Comparison of ENCODE assay signal across 9 mouse cellular contexts in the genomic region with DNA sequence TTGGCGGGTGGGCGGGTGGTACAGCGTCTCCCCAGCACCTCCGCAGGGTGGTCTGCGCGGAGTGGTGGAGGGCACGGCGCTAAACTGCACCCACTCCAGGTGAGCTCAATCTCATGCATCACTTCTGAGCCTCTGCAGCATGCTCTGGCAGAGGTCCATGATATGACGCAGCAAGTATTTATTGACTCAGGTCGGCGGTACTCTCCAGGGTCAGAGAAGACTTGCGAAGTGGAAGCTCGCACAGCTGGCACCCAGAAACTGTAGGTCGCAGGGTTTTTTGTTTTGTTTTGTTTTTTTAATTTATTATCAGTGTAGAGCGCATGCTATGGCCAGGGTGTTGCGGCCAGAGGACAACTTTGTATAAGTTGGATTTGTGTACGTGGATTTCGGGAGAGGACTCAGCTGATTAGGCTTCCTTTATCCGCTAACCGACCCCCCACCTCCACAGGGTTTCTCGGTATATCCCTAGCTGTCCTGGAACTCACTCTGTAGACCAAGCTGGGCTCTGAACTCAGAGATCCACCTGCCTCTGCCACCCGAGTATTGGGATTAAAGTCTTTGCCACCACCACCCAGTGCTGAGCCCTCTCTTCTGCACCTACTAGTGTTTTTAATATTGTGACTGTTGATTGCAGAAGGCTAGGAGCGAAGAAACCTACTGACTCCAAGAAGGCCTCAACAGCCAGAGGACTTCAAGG. TPM values are rescaled to one million over a fixed set of nuclear protein-coding genes. Genes with fewer than 3 reads are reported as not detected.
DNase-seq lines count a peak whose midpoint lies in the region; ATAC-seq and TF ChIP-seq lines count a peak whose summit lies in the region.
"Had no signal": no experiment of that assay in that cellular context is flagged by ENCODE, and none has a peak within 500 bp of the region (broad histone marks: within the 10 kb centered on the region; RNA-seq: fewer than 3 reads in every experiment).

No protein-coding gene starts in this region.

- peaks cover 8% of the 10 kb centered on the region; the same call in 1 of the 2 replicates for H3K27me3 ChIP-seq in hindbrain, embryonic 11.5 days (ENCODE audit: control insufficient read depth, insufficient read depth, low read length)
- no peaks in the 10 kb centered on the region for H3K27me3 ChIP-seq in limb, embryonic 11.5 days (ENCODE audit: control insufficient read depth, insufficient read depth, low read length)
- H3K27me3 ChIP-seq in midbrain, embryonic 10.5 days (ENCODE audit: low read depth, poor library complexity, severe bottlenecking) = peaks cover 36% of the 10 kb centered on the region
- no peaks in the 10 kb centered on the region for H3K27me3 ChIP-seq in stomach, embryonic 14.5 days (ENCODE audit: control insufficient read depth, insufficient read depth, low read length)
- H3K27me3 ChIP-seq: Patski had no signal

- TF ChIP-seq POLR2A in embryonic fibroblast, embryonic 13.5 days (IDR thresholded peaks at IDR 0.05; ENCODE audit: low read depth, low read length) = no peak

- H3K27ac ChIP-seq in embryonic fibroblast, embryonic 13.5 days (ENCODE audit: insufficient read depth, low read length) = peak overlapping the region; percentile 39
- no peak overlapping the region for H3K27ac ChIP-seq in hindbrain, embryonic 11.5 days (ENCODE audit: low read depth, low read length)
- no peak overlapping the region for H3K27ac ChIP-seq in limb, embryonic 11.5 days (replicated peaks; ENCODE audit: low read depth, low read length)
- peak overlapping the region; percentile 98 for H3K27ac ChIP-seq in midbrain, embryonic 10.5 days (replicated peaks)
- peak overlapping the region; percentile 66; the same call in 1 of the 2 replicates for H3K27ac ChIP-seq in stomach, embryonic 14.5 days (ENCODE audit: low read length)

- no peak for DNase-seq in frontal cortex, postnatal 14 days (ENCODE audit: low spot score in 2 of 2)
- DNase-seq in adrenal gland, postnatal 10 days = peak; percentile 84
- peak; percentile 31 for DNase-seq in hindbrain, embryonic 11.5 days (ENCODE audit: low spot score)
- peak; percentile 56 for DNase-seq in limb, embryonic 11.5 days (ENCODE audit: low spot score)
- DNase-seq in midbrain, embryonic 10.5 days (ENCODE audit: low spot score) = peak; percentile 34

- WGBS in hindbrain, embryonic 11.5 days = 7% methylated on average over 23 of the region's 23 CpGs
- WGBS in limb, embryonic 11.5 days = 4% methylated on average over 23 of the region's 23 CpGs
- WGBS in midbrain, embryonic 10.5 days = 5% methylated on average over 23 of the region's 23 CpGs
- 1% methylated on average over 23 of the region's 23 CpGs for WGBS in stomach, embryonic 14.5 days

- H3K36me3 ChIP-seq in hindbrain, embryonic 11.5 days (ENCODE audit: control insufficient read depth, insufficient read depth, low read length) = no peaks in the 10 kb centered on the region
- no peaks in the 10 kb centered on the region for H3K36me3 ChIP-seq in limb, embryonic 11.5 days (ENCODE audit: control insufficient read depth, insufficient read depth, low read length)
- H3K36me3 ChIP-seq in midbrain, embryonic 10.5 days = 0 out of 2 replicates have a peak, but pooled peaks cover 3% of the 10 kb centered on the region
- no peaks in the 10 kb centered on the region for H3K36me3 ChIP-seq in stomach, embryonic 14.5 days (ENCODE audit: control insufficient read depth, insufficient read depth, low read length)

- no peak overlapping the region for H3K9ac ChIP-seq in hindbrain, embryonic 11.5 days (ENCODE audit: low read depth, low read length)
- peak overlapping the region; percentile 45; the same call in 1 of the 2 replicates for H3K9ac ChIP-seq in limb, embryonic 11.5 days (ENCODE audit: low read length)
- H3K9ac ChIP-seq in stomach, embryonic 14.5 days (replicated peaks; ENCODE audit: low read depth, low read length) = peak overlapping the region; percentile 41; the same call in 1 of the 2 replicates

- peak; percentile 20; the same call in 1 of the 2 replicates for ATAC-seq in frontal cortex, adult (ENCODE audit: low TSS enrichment)
- ATAC-seq in hindbrain, embryonic 11.5 days (ENCODE audit: low FRiP score) = no peak; the same call in 1 of the 2 replicates
- peak; percentile 1; the same call in 1 of the 2 replicates for ATAC-seq in limb, embryonic 11.5 days (ENCODE audit: insufficient number of reproducible peaks, low FRiP score, low TSS enrichment, low read depth)
- peak; percentile 19 for ATAC-seq in stomach, embryonic 14.5 days (ENCODE audit: insufficient number of reproducible peaks, insufficient read depth, low FRiP score, low read depth)

- H3K4me3 ChIP-seq in embryonic fibroblast, embryonic 13.5 days (ENCODE audit: insufficient read depth, low read length) = peak overlapping the region; percentile 40
- peak overlapping the region; percentile 70 for H3K4me3 ChIP-seq in hindbrain, embryonic 11.5 days (ENCODE audit: low read depth, low read length)
- peak overlapping the region; percentile 85 for H3K4me3 ChIP-seq in limb, embryonic 11.5 days (ENCODE audit: low read depth, low read length)
- H3K4me3 ChIP-seq in midbrain, embryonic 10.5 days = peak overlapping the region; percentile 89
- H3K4me3 ChIP-seq in stomach, embryonic 14.5 days (ENCODE audit: low read depth, low read length) = peak overlapping the region; percentile 90

- peak overlapping the region; percentile 48 for H3K4me2 ChIP-seq in hindbrain, embryonic 11.5 days (replicated peaks; ENCODE audit: low read depth, low read length)
- peak overlapping the region; percentile 66 for H3K4me2 ChIP-seq in limb, embryonic 11.5 days (ENCODE audit: low read depth, severe bottlenecking)
- peak overlapping the region; percentile 75 for H3K4me2 ChIP-seq in stomach, embryonic 14.5 days (replicated peaks; ENCODE audit: low read depth, low read length)

- no peaks in the 10 kb centered on the region for H3K9me3 ChIP-seq in hindbrain, embryonic 11.5 days (ENCODE audit: control insufficient read depth, low read length)
- H3K9me3 ChIP-seq in limb, embryonic 11.5 days (ENCODE audit: control insufficient read depth, low read length) = no peaks in the 10 kb centered on the region
- no peaks in the 10 kb centered on the region for H3K9me3 ChIP-seq in midbrain, embryonic 10.5 days (replicated peaks)
- H3K9me3 ChIP-seq in stomach, embryonic 14.5 days (ENCODE audit: control insufficient read depth, low read depth, low read length) = no peaks in the 10 kb centered on the region

- H3K4me1 ChIP-seq in embryonic fibroblast, embryonic 13.5 days (ENCODE audit: control insufficient read depth, insufficient read depth, low read length) = peaks cover 6% of the 10 kb centered on the region
- H3K4me1 ChIP-seq in hindbrain, embryonic 11.5 days (replicated peaks; ENCODE audit: control insufficient read depth, insufficient read depth, low read length) = peaks cover 8% of the 10 kb centered on the region
- H3K4me1 ChIP-seq in limb, embryonic 11.5 days (ENCODE audit: control insufficient read depth, insufficient read depth, low read length) = peaks cover 18% of the 10 kb centered on the region; the same call in 1 of the 2 replicates
- H3K4me1 ChIP-seq in midbrain, embryonic 10.5 days = peaks cover 44% of the 10 kb centered on the region
- peaks cover 22% of the 10 kb centered on the region; the same call in 1 of the 2 replicates for H3K4me1 ChIP-seq in stomach, embryonic 14.5 days (ENCODE audit: control insufficient read depth, insufficient read depth, low read length)

- no peak for TF ChIP-seq CTCF in embryonic fibroblast, embryonic 13.5 days (IDR thresholded peaks at IDR 0.05; ENCODE audit: borderline replicate concordance, insufficient read depth, low read length)

RNA-seq across cellular contexts. Expression of a gene that starts 0.6 kb away (rescaled TPM):
- 10 to 100 TPM; 40.2 to 51.0 TPM for total RNA-seq in adrenal gland, postnatal 10 days (2021)
- 63.1 and 66.7 TPM in 2 replicates for polyA plus RNA-seq in embryonic fibroblast, embryonic 13.5 days (2011; ENCODE audit: insufficient read length, low read depth, missing spikeins)
- polyA plus RNA-seq in hindbrain, embryonic 11.5 days (2014; fragmentation: Nextera tagmentation; extraction: Ambion mirVana) = 16.0 and 22.2 TPM in 2 replicates
- polyA plus RNA-seq in limb, embryonic 11.5 days (2014; fragmentation: Nextera tagmentation; extraction: Ambion mirVana) = 20.8 and 22.5 TPM in 2 replicates
- polyA plus RNA-seq in midbrain, embryonic 10.5 days (2016; fragmentation: Nextera tagmentation; extraction: Ambion mirVana) = 14.7 and 18.5 TPM in 2 replicates
- 27.3 and 35.9 TPM in 2 replicates for polyA plus RNA-seq in stomach, embryonic 14.5 days (2014; fragmentation: Nextera tagmentation; extraction: Ambion mirVana)

RNA-seq across cellular contexts. Expression of a gene that starts 15.1 kb away (rescaled TPM):
- total RNA-seq in adrenal gland, postnatal 10 days (2021) = 1 to 10 TPM; 1.2 to 1.5 TPM
- 1.4 and 1.6 TPM in 2 replicates for polyA plus RNA-seq in embryonic fibroblast, embryonic 13.5 days (2011; ENCODE audit: insufficient read length, low read depth, missing spikeins)
- polyA plus RNA-seq in hindbrain, embryonic 11.5 days (2014; fragmentation: Nextera tagmentation; extraction: Ambion mirVana) = 1.8 and 2.8 TPM in 2 replicates
- 1.8 and 3.1 TPM in 2 replicates for polyA plus RNA-seq in limb, embryonic 11.5 days (2014; fragmentation: Nextera tagmentation; extraction: Ambion mirVana)
- polyA plus RNA-seq in midbrain, embryonic 10.5 days (2016; fragmentation: Nextera tagmentation; extraction: Ambion mirVana) = 2.1 and 2.9 TPM in 2 replicates
- 3.0 and 3.2 TPM in 2 replicates for polyA plus RNA-seq in stomach, embryonic 14.5 days (2014; fragmentation: Nextera tagmentation; extraction: Ambion mirVana)

RNA-seq across cellular contexts. Expression of a gene that starts 21.3 kb away (rescaled TPM):
- 100 to 1,000 TPM in 1 of 2 experiments, 10 to 100 TPM in 1; 83.5 to 104 TPM for total RNA-seq in adrenal gland, postnatal 10 days (2021)
- 161 and 163 TPM in 2 replicates for polyA plus RNA-seq in embryonic fibroblast, embryonic 13.5 days (2011; ENCODE audit: insufficient read length, low read depth, missing spikeins)
- polyA plus RNA-seq in hindbrain, embryonic 11.5 days (2014; fragmentation: Nextera tagmentation; extraction: Ambion mirVana) = 65.8 and 71.1 TPM in 2 replicates
- polyA plus RNA-seq in limb, embryonic 11.5 days (2014; fragmentation: Nextera tagmentation; extraction: Ambion mirVana) = 89.3 and 102 TPM in 2 replicates
- 106 and 110 TPM in 2 replicates for polyA plus RNA-seq in midbrain, embryonic 10.5 days (2016; fragmentation: Nextera tagmentation; extraction: Ambion mirVana)
- 87.6 and 97.3 TPM in 2 replicates for polyA plus RNA-seq in stomach, embryonic 14.5 days (2014; fragmentation: Nextera tagmentation; extraction: Ambion mirVana)

Comparison
In these comparisons a context has a peak if more than half of its experiments do, and no peak if none do; other contexts are left out.
1. DNase-seq: peak in adrenal gland, postnatal 10 days (single experiment), hindbrain, embryonic 11.5 days (single experiment), limb, embryonic 11.5 days (single experiment) and midbrain, embryonic 10.5 days (single experiment); none in frontal cortex, postnatal 14 days (0 of 2).
2. H3K27ac ChIP-seq: peak in embryonic fibroblast, embryonic 13.5 days (single experiment), midbrain, embryonic 10.5 days (single experiment) and stomach, embryonic 14.5 days (single experiment); none in hindbrain, embryonic 11.5 days (single experiment) and limb, embryonic 11.5 days (single experiment).
3. H3K4me3 ChIP-seq: peak in every context shown above with its lines; median percentile 90 in stomach, embryonic 14.5 days; 89 in midbrain, embryonic 10.5 days; 85 in limb, embryonic 11.5 days; 70 in hindbrain, embryonic 11.5 days; 40 in embryonic fibroblast, embryonic 13.5 days.
4. Peak in every context shown above with its lines, with median percentiles within 50 percentile points of each other: H3K4me2 ChIP-seq.